Mouse (Mus musculus) testis, adult 2 months (tissue): ENCODE measurements at regions not wholly inside any gene's neighbourhood (a gene's known extent, or its start where the extent isn't known, plus 50 kb on each side); places are given as distances from the start of the nearest gene placed in this dataset.

ENCODE experiments used
- H3K27ac ChIP-seq: fragments of 200-500 bp; 2 replicates; pipeline ENCODE4 v1.5.1; 2012; ENCODE audit warnings: low read depth, low read length; ENCODE audit not compliant: control insufficient read depth, insufficient read depth
- H3K27me3 ChIP-seq: fragments of 200-500 bp; 2 replicates; pipeline ENCODE4 v1.6.1; 2012; ENCODE audit warnings: mild to moderate bottlenecking, low read length, moderate library complexity; ENCODE audit not compliant: control insufficient read depth, insufficient read depth
- H3K36me3 ChIP-seq: fragments of 200-500 bp; 2 replicates; pipeline ENCODE4 v1.6.1; 2012; ENCODE audit warnings: mild to moderate bottlenecking, low read length; ENCODE audit not compliant: control insufficient read depth, insufficient read depth
- H3K4me1 ChIP-seq: fragments of 200-500 bp; 2 replicates; pipeline ENCODE4 v1.6.1; 2012; ENCODE audit warnings: low read length; ENCODE audit not compliant: control insufficient read depth, insufficient read depth
- H3K4me3 ChIP-seq: fragments of 200-500 bp; 2 replicates; pipeline ENCODE4 v1.5.1; 2012; ENCODE audit warnings: low read depth, mild to moderate bottlenecking, low read length, moderate library complexity, mixed read lengths; ENCODE audit not compliant: control insufficient read depth
- CTCF ChIP-seq: fragments of 200-500 bp; IDR thresholded peaks from 2 replicates; pipeline ENCODE4 v1.5.1; 2012; ENCODE audit warnings: low read depth, mild to moderate bottlenecking, inconsistent platforms, low read length, moderate library complexity; ENCODE audit not compliant: control insufficient read depth, insufficient read depth, insufficient replicate concordance
- POLR2A ChIP-seq: fragments of 200-500 bp; IDR thresholded peaks from 2 replicates; pipeline ENCODE4 v1.6.1; 2012; ENCODE audit warnings: low read depth, mild to moderate bottlenecking, inconsistent platforms, low read length, moderate library complexity; ENCODE audit not compliant: control insufficient read depth

DNA sequence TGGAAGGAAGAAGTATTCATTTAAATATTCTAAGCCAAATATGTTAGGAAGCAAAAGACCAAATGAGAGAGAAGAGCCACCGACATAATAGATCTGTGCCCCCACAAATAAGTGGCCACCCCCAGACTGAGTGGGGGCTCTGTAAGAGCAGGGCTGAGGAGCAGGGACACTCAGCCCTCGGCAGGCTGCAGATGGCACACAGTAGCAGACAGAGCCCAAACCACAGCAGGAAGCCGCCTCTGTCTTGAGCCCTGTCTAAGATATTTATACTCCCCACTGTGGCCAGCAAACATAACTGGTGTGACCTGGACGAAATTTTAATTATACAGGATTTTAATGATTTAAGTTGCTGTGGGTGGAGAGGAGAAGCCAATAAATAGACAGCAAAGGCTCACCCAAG is 126.4 kb upstream of the Ank start:
- Histone ChIP-seq H3K27me3 (no peaks in the 10 kb centered on the region), H3K36me3 (no peaks in the 10 kb centered on the region), H3K4me1 (no peaks in the 10 kb centered on the region), H3K27ac (no peak overlapping the region), H3K4me3 (no peak overlapping the region)
- TF ChIP-seq CTCF (no peak), POLR2A (no peak)

DNA sequence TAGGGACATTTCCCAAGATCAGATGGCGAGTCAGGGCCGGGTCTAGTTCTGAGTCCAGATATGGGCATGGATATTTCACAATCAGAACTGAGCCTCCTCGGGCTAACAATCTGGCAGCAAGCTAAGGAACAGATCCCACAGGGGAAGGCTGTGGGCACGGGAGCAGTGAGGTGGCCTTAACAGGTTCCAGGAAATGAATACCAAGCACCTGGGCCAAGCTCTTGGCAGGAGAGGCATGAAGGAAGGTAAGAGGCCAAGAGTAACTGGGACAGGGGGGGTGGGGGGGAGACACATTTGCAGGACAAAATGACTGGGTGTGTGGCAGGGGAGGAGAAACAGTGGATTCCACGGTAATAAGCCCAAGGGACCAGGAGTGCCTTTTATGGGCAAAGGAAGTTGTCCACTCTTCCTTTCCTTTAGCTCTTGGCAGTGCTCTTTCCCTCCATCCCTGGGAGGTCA is 124.9 kb upstream of the Ank start:
- Histone ChIP-seq H3K4me1 (no peaks in the 10 kb centered on the region), H3K27me3 (no peaks in the 10 kb centered on the region), H3K36me3 (no peaks in the 10 kb centered on the region), H3K4me3 (no peak overlapping the region), H3K27ac (no peak overlapping the region)
- TF ChIP-seq POLR2A (no peak), CTCF (no peak)

DNA sequence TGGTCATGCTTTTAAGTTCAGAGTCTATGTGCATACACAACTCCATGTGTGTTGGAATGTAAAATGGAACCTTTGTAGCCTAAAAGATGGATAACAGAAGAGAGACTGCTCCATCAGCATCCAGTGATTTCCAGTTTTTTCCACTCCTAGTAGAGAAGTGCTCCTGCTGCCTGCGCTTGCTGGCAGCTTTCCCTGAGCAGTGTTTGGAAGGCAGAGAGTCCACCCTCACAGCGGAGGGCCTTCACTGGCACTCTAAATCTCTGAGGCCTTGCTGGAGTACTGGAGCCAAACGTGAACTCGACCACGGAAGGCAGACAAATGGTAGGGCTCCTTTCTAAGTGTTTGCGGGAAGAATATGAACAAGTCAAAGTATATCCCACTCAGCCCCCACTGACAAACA is 108.0 kb upstream of the Ank start:
- TF ChIP-seq POLR2A (no peak), CTCF (no peak)
- H3K4me1 ChIP-seq = no peaks in the 10 kb centered on the region
- no peak overlapping the region for H3K4me3 ChIP-seq
- H3K27ac ChIP-seq = no peak overlapping the region
- H3K27me3 ChIP-seq = no peaks in the 10 kb centered on the region
- no peaks in the 10 kb centered on the region for H3K36me3 ChIP-seq

DNA sequence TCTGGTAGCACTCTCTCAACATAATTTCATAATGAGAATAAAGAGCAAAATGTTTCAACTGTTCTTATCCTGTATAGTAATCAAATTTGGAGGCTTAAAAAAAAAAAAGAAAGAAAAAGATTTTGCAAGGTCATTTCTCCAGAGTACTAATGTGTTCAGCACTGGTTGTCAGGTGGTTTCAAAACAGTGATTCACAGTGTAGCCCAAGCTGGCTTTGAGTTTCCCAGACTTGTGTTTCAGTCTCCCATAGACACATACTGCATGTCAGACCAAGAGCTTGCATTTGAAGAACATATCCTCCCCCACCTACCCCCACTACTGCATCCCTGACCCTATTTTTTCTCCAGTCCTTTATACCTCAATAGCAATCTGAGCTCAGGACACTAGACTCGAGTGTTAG is 107.2 kb upstream of the Ank start:
- no peak overlapping the region for H3K4me3 ChIP-seq
- H3K4me1 ChIP-seq = no peaks in the 10 kb centered on the region
- H3K36me3 ChIP-seq = no peaks in the 10 kb centered on the region
- H3K27ac ChIP-seq = no peak overlapping the region
- H3K27me3 ChIP-seq = no peaks in the 10 kb centered on the region
- TF ChIP-seq POLR2A (no peak), CTCF (no peak)

DNA sequence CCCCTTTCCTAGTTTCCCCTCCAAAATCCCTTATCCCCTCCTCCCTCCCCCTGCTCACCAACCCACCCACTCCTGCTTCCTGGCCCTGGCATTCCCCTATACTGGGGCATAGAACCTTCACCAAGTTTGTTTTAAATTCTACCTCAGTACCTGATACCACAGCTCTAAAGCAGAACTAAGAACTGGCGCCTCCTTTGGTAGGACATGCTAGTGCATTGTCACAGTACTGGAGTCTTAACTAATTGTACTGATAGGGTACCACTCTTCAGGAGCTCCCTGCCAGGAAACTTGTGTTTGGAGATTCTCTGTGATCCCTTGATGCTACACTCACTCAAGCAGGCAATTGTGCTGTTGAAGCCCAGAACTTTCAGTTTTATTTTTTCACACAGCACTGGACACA is 92.0 kb upstream of the Ank start:
- no peak overlapping the region for H3K4me3 ChIP-seq
- H3K4me1 ChIP-seq = no peaks in the 10 kb centered on the region
- TF ChIP-seq CTCF (no peak), POLR2A (no peak)
- H3K36me3 ChIP-seq = no peaks in the 10 kb centered on the region
- H3K27ac ChIP-seq = no peak overlapping the region
- no peaks in the 10 kb centered on the region for H3K27me3 ChIP-seq

DNA sequence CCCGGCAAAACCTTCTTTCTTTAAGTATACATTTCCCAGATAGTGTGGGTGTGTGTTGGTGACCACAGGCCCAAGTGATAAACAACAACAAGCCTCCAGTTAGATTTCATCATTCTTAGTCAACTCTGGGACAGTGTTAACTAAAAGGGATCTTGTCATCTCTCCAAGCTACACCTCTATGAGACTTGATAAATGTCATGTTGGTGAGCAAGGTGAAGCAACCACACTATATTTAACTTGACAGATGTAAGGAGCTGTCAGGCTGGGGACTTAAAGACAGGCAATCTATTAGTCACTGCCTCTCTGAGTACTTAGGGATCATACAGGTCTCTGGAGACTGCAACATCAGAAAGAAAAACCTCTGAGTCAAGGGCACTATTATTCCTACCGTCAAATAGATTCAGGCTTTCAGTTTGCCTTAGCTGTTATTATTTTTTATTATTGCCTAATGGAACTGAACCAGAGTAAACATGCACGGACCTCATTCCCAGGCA is 87.8 kb upstream of the Ank start:
- Histone ChIP-seq H3K4me1 (no peaks in the 10 kb centered on the region), H3K4me3 (no peak overlapping the region), H3K27me3 (no peaks in the 10 kb centered on the region), H3K27ac (no peak overlapping the region), H3K36me3 (no peaks in the 10 kb centered on the region)
- TF ChIP-seq POLR2A = no peak
- TF ChIP-seq CTCF = no peak

- Histone ChIP-seq H3K36me3 (no peaks in the 10 kb centered on the region), H3K27me3 (no peaks in the 10 kb centered on the region), H3K4me3 (no peak overlapping the region), H3K4me1 (no peaks in the 10 kb centered on the region), H3K27ac (no peak overlapping the region)
- TF ChIP-seq POLR2A (no peak), CTCF (no peak)
Observed at GRCm38 (mm10) chr15:27380436-27380945, 86.0 kb upstream of the Ank start.

DNA sequence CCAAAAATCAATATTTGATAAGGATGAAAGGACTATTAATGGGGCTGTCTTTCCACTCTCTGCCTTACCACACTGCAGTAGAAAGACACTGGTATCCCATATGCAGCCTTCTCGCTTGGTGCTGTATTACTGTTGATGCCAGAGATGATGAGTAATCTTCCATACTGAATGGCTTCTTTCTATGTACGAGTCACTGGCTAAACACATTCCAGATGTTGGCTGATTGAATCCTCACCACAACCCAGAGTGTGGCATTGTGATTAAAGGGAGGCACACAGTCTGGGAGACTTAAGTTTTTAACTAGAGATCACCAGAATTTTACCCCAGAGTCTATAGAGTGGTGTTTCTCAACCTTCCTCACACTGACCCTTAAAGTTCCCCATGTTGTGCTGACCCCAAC is 84.9 kb upstream of the Ank start:
- TF ChIP-seq POLR2A (no peak), CTCF (no peak)
- Histone ChIP-seq H3K36me3 (no peaks in the 10 kb centered on the region), H3K27ac (no peak overlapping the region), H3K27me3 (no peaks in the 10 kb centered on the region), H3K4me3 (no peak overlapping the region), H3K4me1 (no peaks in the 10 kb centered on the region)
